Mouse (Mus musculus): ENCODE measurements around the gene 4930404N11Rik.

- no peak for TF ChIP-seq CTCF (IDR thresholded peaks at IDR 0.05; ENCODE audit: insufficient read depth, low read depth, low read length)
- no peak for TF ChIP-seq POLR2A (IDR thresholded peaks at IDR 0.05; ENCODE audit: insufficient read depth, low read depth, low read length)
Measured at GRCm38 (mm10) chr10:81404720-81405119, 39.1 kb upstream of the 4930404N11Rik start.

Measured in olfactory bulb, adult 2 months (tissue).